Mouse (Mus musculus): Measurements from ENCODE around the gene Polr2l. TPM values are rescaled to one million over a fixed set of nuclear protein-coding genes. Genes with fewer than 3 reads are reported as not detected.
A peak's percentile ranks its signal among the peaks of the same experiment; 100 is the strongest.

Gene Polr2l
- polyA plus RNA-seq, 1 experiment from 2014 or later: 78.0 TPM

GRCm38 (mm10) chr7:141457236-141457635 lies 17.7 kb downstream of the Polr2l start:
- no peak overlapping the region for H3K4me2 ChIP-seq (ENCODE audit: low read length)
- no peak for ATAC-seq (ENCODE audit: insufficient number of reproducible peaks, insufficient read depth, low FRiP score, low read depth)
- peaks cover 8% of the 10 kb centered on the region for H3K27me3 ChIP-seq (ENCODE audit: control insufficient read depth, insufficient read depth, low read length)
- peaks cover 29% of the 10 kb centered on the region for H3K36me3 ChIP-seq (ENCODE audit: control insufficient read depth, insufficient read depth, low read length)
- no peaks in the 10 kb centered on the region for H3K9me3 ChIP-seq (ENCODE audit: control insufficient read depth, low read length)
- WGBS: 87% methylated on average over 14 of the region's 14 CpGs
- no peak overlapping the region for H3K9ac ChIP-seq (ENCODE audit: low read length)
- H3K4me1 ChIP-seq (ENCODE audit: control insufficient read depth in 2 of 2, insufficient read depth in 2 of 2, low read length in 2 of 2): peaks cover 10 to 26% of the 10 kb centered on the region in 2 experiments; a peak in 3 of 4 replicates
- no peak overlapping the region for H3K4me3 ChIP-seq (ENCODE audit: control insufficient read depth in 1 of 2, insufficient read depth in 1 of 2, low read depth in 1 of 2, low read length in 2 of 2)
- no peak overlapping the region for H3K27ac ChIP-seq (replicated peaks in 1 of 2; ENCODE audit: control insufficient read depth in 1 of 2, insufficient read depth in 1 of 2, low read depth in 2 of 2, low read length in 2 of 2)

GRCm38 (mm10) chr7:141456739-141457138 lies 18.2 kb downstream of the Polr2l start:
- Histone ChIP-seq H3K9me3 (ENCODE audit: control insufficient read depth, low read length) (no peaks in the 10 kb centered on the region), H3K36me3 (ENCODE audit: control insufficient read depth, insufficient read depth, low read length) (peaks cover 34% of the 10 kb centered on the region), H3K27ac (replicated peaks in 1 of 2; ENCODE audit: control insufficient read depth in 1 of 2, insufficient read depth in 1 of 2, low read depth in 2 of 2, low read length in 2 of 2) (no peak overlapping the region), H3K9ac (ENCODE audit: low read length) (no peak overlapping the region), H3K4me3 (ENCODE audit: control insufficient read depth in 1 of 2, insufficient read depth in 1 of 2, low read depth in 1 of 2, low read length in 2 of 2) (no peak overlapping the region), H3K4me1 (ENCODE audit: control insufficient read depth in 2 of 2, insufficient read depth in 2 of 2, low read length in 2 of 2) (peaks cover 8 to 21% of the 10 kb centered on the region in 2 experiments; a peak in 3 of 4 replicates), H3K4me2 (ENCODE audit: low read length) (peak overlapping the region; percentile 94; the same call in 1 of the 2 replicates), H3K27me3 (ENCODE audit: control insufficient read depth, insufficient read depth, low read length) (peaks cover 6% of the 10 kb centered on the region; the same call in 1 of the 2 replicates)
- 77% methylated on average over 6 of the region's 6 CpGs for WGBS
- ATAC-seq (ENCODE audit: insufficient number of reproducible peaks, insufficient read depth, low FRiP score, low read depth): no peak

GRCm38 (mm10) chr7:141455610-141456314 lies 19.2 kb downstream of the Polr2l start:
- whole genome bisulfite sequencing: under 1% methylated on average over 23 of the region's 23 CpGs
- H3K4me1 ChIP-seq (ENCODE audit: control insufficient read depth in 2 of 2, insufficient read depth in 2 of 2, low read length in 2 of 2): peaks cover 7 to 13% of the 10 kb centered on the region in 2 experiments; a peak in 3 of 4 replicates
- no peaks in the 10 kb centered on the region for H3K9me3 ChIP-seq (ENCODE audit: control insufficient read depth, low read length)
- peak overlapping the region; percentile 63 to 74 for H3K4me3 ChIP-seq (ENCODE audit: control insufficient read depth in 1 of 2, insufficient read depth in 1 of 2, low read depth in 1 of 2, low read length in 2 of 2)
- peak; percentile 28 for ATAC-seq (ENCODE audit: insufficient number of reproducible peaks, insufficient read depth, low FRiP score, low read depth)
- H3K27ac ChIP-seq (replicated peaks in 1 of 2; ENCODE audit: control insufficient read depth in 1 of 2, insufficient read depth in 1 of 2, low read depth in 2 of 2, low read length in 2 of 2): peak overlapping the region; percentile 84 to 88
- H3K4me2 ChIP-seq (ENCODE audit: low read length): peak overlapping the region; percentile 94
- peak overlapping the region; percentile 85 for H3K9ac ChIP-seq (ENCODE audit: low read length)
- peaks cover 44% of the 10 kb centered on the region for H3K36me3 ChIP-seq (ENCODE audit: control insufficient read depth, insufficient read depth, low read length)
- peaks cover 2% of the 10 kb centered on the region; the same call in 1 of the 2 replicates for H3K27me3 ChIP-seq (ENCODE audit: control insufficient read depth, insufficient read depth, low read length)

GRCm38 (mm10) chr7:141454967-141455551 lies 19.9 kb downstream of the Polr2l start, which contains the start of gene Pnpla2:
Gene Pnpla2 (plus strand): TSS chr7:141455198.
- peak; percentile 81 for ATAC-seq (ENCODE audit: insufficient number of reproducible peaks, insufficient read depth, low FRiP score, low read depth)
- WGBS: under 1% methylated on average over 44 of the region's 45 CpGs
- H3K4me2 ChIP-seq (ENCODE audit: low read length): peak within 1 kb of the TSS; percentile 94
- H3K27ac ChIP-seq (replicated peaks in 1 of 2; ENCODE audit: control insufficient read depth in 1 of 2, insufficient read depth in 1 of 2, low read depth in 2 of 2, low read length in 2 of 2): peak within 1 kb of the TSS; percentile 84 to 88
- peak within 1 kb of the TSS; percentile 85 for H3K9ac ChIP-seq (ENCODE audit: low read length)
- no peaks in the 10 kb centered on the region for H3K27me3 ChIP-seq (ENCODE audit: control insufficient read depth, insufficient read depth, low read length)
- peak within 1 kb of the TSS; percentile 63 to 74 for H3K4me3 ChIP-seq (ENCODE audit: control insufficient read depth in 1 of 2, insufficient read depth in 1 of 2, low read depth in 1 of 2, low read length in 2 of 2)
- no peaks in the 10 kb centered on the region for H3K9me3 ChIP-seq (ENCODE audit: control insufficient read depth, low read length)
- H3K4me1 ChIP-seq (ENCODE audit: control insufficient read depth in 2 of 2, insufficient read depth in 2 of 2, low read length in 2 of 2): peaks cover 7 to 12% of the 10 kb centered on the region in 2 experiments; a peak in 3 of 4 replicates
- peaks cover 49% of the 10 kb centered on the region for H3K36me3 ChIP-seq (ENCODE audit: control insufficient read depth, insufficient read depth, low read length)

- no peak for ATAC-seq (ENCODE audit: insufficient number of reproducible peaks, insufficient read depth, low FRiP score, low read depth)
These were observed 21.3 kb downstream of the Polr2l start for GRCm38 (mm10) chr7:141453636-141454035.

GRCm38 (mm10) chr7:141451928-141452327 lies 23.0 kb downstream of the Polr2l start:
- no peak for ATAC-seq (ENCODE audit: insufficient number of reproducible peaks, insufficient read depth, low FRiP score, low read depth)
- no peaks in the 10 kb centered on the region for H3K9me3 ChIP-seq (ENCODE audit: control insufficient read depth, low read length)
- no peaks in the 10 kb centered on the region for H3K27me3 ChIP-seq (ENCODE audit: control insufficient read depth, insufficient read depth, low read length)
- H3K9ac ChIP-seq (ENCODE audit: low read length): no peak overlapping the region
- H3K4me1 ChIP-seq (ENCODE audit: control insufficient read depth in 2 of 2, insufficient read depth in 2 of 2, low read length in 2 of 2): peaks cover 11 to 20% of the 10 kb centered on the region in 2 experiments
- no peak overlapping the region for H3K4me2 ChIP-seq (ENCODE audit: low read length)
- no peak overlapping the region for H3K27ac ChIP-seq (replicated peaks in 1 of 2; ENCODE audit: control insufficient read depth in 1 of 2, insufficient read depth in 1 of 2, low read depth in 2 of 2, low read length in 2 of 2)
- H3K36me3 ChIP-seq (ENCODE audit: control insufficient read depth, insufficient read depth, low read length): peaks cover 43% of the 10 kb centered on the region
- H3K4me3 ChIP-seq (ENCODE audit: control insufficient read depth in 1 of 2, insufficient read depth in 1 of 2, low read depth in 1 of 2, low read length in 2 of 2): no peak overlapping the region

More at GRCm38 (mm10) chr7:141453636-141454035, 21.3 kb downstream of the Polr2l start:
- Histone ChIP-seq H3K4me3 (ENCODE audit: control insufficient read depth in 1 of 2, insufficient read depth in 1 of 2, low read depth in 1 of 2, low read length in 2 of 2) (no peak overlapping the region), H3K27me3 (ENCODE audit: control insufficient read depth, insufficient read depth, low read length) (no peaks in the 10 kb centered on the region), H3K36me3 (ENCODE audit: control insufficient read depth, insufficient read depth, low read length) (peaks cover 49% of the 10 kb centered on the region), H3K4me1 (ENCODE audit: control insufficient read depth in 2 of 2, insufficient read depth in 2 of 2, low read length in 2 of 2) (peaks cover 8 to 13% of the 10 kb centered on the region in 2 experiments; a peak in 3 of 4 replicates), H3K27ac (replicated peaks in 1 of 2; ENCODE audit: control insufficient read depth in 1 of 2, insufficient read depth in 1 of 2, low read depth in 2 of 2, low read length in 2 of 2) (no peak overlapping the region), H3K9me3 (ENCODE audit: control insufficient read depth, low read length) (no peaks in the 10 kb centered on the region), H3K4me2 (ENCODE audit: low read length) (no peak overlapping the region), H3K9ac (ENCODE audit: low read length) (no peak overlapping the region)
- 73% methylated on average over 2 of the region's 2 CpGs for WGBS

- H3K36me3 ChIP-seq (ENCODE audit: control insufficient read depth, insufficient read depth, low read length): peaks cover 40% of the 10 kb centered on the region
- H3K4me2 ChIP-seq (ENCODE audit: low read length): peak within 1 kb of the TSS; percentile 91
- no peaks in the 10 kb centered on the region for H3K9me3 ChIP-seq (ENCODE audit: control insufficient read depth, low read length)
- H3K27ac ChIP-seq (replicated peaks in 1 of 2; ENCODE audit: control insufficient read depth in 1 of 2, insufficient read depth in 1 of 2, low read depth in 2 of 2, low read length in 2 of 2): peak within 1 kb of the TSS; percentile 85 to 90
- peak within 1 kb of the TSS; percentile 87 to 92 for H3K4me3 ChIP-seq (ENCODE audit: control insufficient read depth in 1 of 2, insufficient read depth in 1 of 2, low read depth in 1 of 2, low read length in 2 of 2)
- under 1% methylated on average over 63 of the region's 63 CpGs for WGBS
- peak within 1 kb of the TSS; percentile 95 for H3K9ac ChIP-seq (ENCODE audit: low read length)
- ATAC-seq (ENCODE audit: insufficient number of reproducible peaks, insufficient read depth, low FRiP score, low read depth): peak; percentile 86
- H3K4me1 ChIP-seq (ENCODE audit: control insufficient read depth in 2 of 2, insufficient read depth in 2 of 2, low read length in 2 of 2): peaks cover 20 to 21% of the 10 kb centered on the region in 2 experiments
- no peaks in the 10 kb centered on the region for H3K27me3 ChIP-seq (ENCODE audit: control insufficient read depth, insufficient read depth, low read length)
These were observed 27.6 kb downstream of the Polr2l start, which contains the start of gene Rplp2 for GRCm38 (mm10) chr7:141447110-141447991. Gene Rplp2 (plus strand): TSS chr7:141447370.
